Mouse (Mus musculus): Measurements from ENCODE around the gene Tfeb.

Tfeb gene

DNA sequence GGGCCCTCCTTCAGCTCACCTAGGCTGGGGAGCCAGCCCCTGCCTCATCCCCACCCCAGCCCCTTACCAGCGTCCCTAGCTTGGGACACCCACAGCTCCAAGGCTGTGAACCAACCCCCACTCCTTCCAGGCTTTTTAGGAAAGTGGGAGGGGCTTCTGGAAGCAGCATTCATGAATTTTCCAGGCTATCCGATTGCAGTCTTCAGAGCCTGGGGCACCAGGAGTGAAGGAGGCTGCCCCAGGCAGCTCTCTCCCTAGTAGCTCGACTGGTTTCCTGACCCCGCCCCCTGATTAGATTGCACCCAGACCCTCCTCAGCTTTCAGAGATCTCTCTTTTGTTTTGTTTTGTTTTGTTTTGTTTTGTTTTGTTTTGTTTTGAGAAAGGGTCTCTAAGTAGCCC lies 51.5 kb downstream of the Tfeb start:
- DNase-seq (ENCODE audit: low spot score): no peak

DNA sequence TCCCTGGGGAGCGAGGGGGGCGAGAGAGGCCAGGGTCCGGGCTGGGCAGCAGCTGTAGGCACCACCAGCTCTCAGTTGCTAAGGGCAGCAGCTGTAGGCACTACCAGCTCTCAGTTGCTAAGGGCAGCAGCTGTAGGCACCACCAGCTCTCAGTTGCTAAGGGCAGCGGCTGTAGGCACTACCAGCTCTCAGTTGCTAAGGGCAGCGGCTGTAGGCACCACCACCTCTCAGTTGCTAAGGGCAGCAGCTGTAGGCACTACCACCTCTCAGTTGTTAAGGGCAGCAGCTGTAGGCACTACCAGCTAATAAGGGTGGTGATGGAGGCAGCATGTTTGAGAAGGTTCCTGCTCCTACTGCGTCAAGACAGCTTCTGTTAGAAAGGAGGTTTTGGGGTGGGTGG lies 52.2 kb downstream of the Tfeb start:
- no peak for DNase-seq (ENCODE audit: low spot score)

DNA sequence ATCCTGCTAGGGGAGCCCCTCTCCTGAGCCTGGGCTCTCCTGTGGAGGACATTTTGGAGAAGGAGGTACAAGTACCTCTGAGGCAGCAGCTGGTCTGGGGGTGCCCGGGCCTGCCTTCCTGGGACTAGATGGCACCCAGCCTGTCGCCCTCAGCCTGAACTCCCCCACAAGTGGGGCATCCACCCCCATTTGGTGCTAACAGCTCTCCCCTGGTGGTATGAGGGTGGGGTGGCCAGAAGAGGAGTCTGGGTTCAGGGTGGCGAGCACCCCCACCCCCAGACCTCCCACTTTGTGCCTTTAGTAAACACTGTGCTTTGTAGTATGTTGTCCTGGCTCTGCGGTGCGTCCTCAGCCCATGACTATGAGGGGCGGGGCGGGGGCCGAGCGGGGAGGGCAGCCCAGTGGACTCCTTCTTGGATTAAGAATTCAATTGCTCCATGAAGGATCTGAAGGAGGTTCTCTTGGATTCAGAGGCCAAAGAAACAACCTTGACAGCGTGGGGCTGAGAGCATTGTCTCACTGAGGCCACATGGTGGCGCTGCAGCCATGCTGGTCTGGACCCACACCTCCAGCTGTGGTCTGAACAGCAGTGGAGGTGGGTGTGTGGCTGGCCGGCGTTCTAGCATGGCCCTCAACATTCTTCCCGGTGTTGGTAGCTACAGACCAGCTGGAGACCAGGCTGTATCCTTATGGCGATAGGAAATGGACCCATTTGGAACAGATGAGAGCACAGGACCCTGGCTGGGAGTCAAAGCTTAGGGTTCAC lies 55.5 kb downstream of the Tfeb start:
- DNase-seq (ENCODE audit: low spot score): no peak

DNA sequence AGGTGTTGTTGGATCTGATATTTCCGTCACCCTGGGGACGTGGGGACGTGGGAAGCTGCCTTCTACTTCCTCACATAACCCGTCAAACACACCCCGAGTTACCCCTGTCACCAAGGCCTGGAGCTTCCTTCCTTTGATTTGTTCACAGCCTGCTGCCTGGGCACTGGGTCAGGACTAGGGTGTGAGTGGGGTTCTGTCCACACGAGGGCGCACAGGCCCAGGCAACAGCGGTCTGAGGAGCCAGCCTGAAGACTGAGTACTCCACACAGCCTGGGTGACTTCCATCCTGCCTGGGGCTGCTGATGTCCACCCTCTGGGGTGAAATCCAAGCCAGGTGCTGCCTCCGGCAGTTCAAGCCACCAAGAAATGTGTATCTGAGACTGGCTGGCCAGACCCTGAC lies 56.5 kb downstream of the Tfeb start:
- peak; percentile 81 for DNase-seq (ENCODE audit: low spot score)

DNA sequence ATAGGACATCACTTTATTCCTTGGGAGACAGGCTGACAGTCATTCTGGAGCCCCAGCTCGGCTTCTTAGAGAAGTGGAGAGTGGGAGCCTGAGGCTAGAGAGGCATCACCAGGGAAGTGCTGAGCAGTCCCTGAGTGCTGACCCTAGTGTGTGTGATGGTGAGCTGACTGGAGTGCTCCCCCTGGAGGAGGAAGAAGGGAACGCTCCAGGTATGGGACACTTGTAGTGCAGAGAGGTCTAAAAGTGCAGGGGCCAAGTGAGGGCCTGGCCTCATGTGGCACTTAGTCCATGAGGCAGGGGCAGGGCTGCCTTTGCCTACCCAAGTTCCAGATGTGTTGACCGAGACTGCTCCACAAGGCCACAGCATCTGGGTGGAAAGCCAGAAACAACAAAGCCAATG lies 58.6 kb downstream of the Tfeb start:
- peak; percentile 35 for DNase-seq (ENCODE audit: low spot score)

DNA sequence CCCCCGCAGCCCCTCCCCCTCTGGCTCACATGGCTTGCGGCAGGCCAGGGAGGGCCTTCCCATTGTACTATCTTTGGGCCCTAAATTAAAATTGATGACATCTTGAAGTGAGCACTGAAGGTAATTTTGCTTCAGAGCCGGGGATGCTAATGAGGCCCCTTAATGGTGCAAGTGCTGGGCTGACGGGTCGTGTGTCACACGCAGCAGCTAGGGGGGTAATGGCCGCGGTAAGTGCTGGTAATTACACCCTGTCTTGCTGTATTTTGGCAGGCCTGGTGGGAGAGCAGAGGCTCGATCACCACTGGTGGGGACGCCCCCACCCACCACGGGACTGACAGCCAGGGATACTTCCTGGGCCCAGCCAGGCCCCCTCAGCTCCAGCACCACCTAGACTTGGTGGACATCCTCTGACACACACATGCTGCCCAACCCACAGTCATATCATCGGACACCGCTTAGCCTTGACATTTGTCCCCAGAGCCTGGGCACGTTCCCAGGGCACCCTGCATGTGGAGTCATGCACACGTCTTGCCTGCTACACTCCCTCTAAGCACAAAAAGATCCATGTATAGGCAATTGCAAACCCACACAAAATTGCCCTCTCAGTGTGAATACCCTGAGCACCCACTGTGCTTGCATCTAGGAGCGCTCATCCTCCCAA lies 59.5 kb downstream of the Tfeb start:
- DNase-seq (ENCODE audit: low spot score): no peak

DNA sequence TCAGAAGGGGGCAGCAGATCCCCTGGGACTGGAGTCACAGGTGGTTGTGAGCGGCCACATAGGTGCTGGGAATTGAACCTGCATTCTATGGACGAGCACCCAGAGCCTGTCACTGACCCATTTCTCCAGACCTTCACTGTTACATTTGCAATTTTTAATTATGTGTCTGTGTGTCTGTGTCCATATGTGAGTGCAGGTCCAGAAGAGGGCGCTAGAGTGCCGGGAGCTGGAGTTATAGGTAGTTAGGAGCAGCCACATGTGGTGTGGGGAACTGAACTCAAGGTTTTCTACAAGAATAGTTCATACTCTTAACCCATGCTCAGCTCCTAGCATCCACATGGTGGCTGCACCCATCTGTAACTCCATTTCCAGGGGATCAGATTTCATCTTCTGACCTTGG lies 60.1 kb downstream of the Tfeb start:
- DNase-seq (ENCODE audit: low spot score): no peak

DNA sequence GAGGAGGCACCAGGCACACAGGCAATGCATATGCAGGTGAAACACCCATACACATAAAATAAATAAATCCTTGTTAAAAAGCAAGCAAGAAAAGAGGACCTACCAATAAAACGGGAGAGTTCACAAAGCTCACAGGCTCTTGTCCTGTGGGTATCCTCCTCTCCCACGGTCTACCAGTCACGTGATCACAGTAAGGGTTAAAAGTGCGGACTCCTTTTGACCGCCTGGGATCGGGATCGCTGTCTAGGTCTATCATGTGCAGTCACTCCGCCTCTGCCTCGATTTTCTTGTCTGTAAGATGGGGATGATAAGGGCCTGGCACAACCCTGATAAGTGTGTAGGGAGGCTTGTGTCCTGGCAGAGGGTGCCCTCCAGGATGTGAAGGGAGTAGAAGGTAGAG lies 60.6 kb downstream of the Tfeb start:
- no peak for DNase-seq (ENCODE audit: low spot score)

DNA sequence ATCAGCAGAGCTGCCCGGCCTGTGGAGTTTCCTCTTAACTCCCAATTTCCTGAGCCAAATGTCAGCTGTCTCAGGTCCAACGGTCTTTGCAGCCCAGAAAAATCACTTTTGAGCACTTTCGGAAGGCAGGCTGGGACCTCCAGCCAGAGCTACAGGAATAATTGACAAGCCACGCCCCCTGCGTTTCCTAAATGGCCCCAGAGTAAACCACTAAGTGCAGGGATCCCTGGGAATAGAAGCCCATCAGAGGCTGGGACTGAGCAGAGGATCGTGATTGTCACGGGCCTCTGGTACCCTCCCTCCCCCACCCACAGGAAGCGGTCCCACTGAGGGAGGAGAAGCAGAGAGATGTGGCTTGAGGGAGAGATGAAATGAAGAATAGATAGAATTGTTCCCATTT lies 66.0 kb downstream of the Tfeb start:
- DNase-seq (ENCODE audit: low spot score): no peak

DNA sequence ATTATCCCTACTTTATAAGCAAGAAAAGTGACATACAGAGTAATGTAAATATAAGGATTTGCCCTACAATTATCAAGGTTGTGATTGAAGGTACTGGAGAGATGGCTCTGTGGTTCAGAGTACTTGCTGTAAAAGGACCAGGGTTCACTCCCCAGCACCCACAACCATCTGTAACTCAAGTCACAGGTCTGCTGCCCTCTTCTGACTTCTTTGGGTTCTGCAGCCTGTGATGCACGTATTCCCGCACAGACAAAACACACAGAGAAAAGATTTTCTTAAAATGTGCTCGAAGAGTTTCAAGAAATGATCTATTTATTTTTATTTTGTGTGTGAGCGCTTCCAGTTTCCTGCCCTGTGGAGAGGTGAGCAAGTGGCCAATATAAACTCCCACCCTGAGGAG lies 66.8 kb downstream of the Tfeb start:
- no peak for DNase-seq (ENCODE audit: low spot score)

DNA sequence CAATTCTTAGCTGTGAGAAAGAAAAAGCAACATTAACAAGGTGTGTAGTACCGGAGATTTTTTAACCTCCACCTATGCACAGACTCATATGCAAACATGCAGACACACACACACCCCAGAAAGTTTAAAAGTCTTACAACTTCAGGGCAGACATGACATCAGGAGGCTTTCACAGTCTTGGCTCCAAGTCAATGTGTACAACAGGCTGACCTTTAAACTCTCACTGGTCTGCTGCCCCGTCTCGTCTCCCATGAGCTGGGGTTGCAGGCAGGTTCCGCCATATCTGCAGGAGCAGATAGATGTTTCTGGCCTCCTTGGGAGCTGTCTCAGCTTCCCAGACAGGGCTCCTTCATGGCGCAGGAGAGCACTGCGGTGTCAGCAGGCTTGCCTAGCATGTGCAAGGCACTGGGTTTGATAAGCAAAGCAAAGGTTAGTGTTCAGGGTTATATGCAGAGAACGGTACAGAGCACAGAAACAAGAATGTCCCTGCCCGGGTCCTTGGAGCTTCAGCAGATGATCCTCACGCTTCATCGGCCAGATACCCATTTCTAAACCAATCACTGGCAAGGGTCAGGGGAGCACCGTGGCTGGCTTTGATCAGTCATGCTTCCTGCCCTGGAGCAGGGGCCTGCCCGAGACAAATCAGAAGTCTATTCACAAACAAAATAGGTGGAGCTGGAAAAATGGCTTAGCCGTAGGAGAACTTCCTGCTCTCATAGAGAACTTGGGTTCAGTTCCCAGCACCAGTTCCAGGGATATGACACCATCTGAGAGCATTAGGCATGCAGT lies 68.4 kb downstream of the Tfeb start:
- DNase-seq (ENCODE audit: low spot score): no peak

DNA sequence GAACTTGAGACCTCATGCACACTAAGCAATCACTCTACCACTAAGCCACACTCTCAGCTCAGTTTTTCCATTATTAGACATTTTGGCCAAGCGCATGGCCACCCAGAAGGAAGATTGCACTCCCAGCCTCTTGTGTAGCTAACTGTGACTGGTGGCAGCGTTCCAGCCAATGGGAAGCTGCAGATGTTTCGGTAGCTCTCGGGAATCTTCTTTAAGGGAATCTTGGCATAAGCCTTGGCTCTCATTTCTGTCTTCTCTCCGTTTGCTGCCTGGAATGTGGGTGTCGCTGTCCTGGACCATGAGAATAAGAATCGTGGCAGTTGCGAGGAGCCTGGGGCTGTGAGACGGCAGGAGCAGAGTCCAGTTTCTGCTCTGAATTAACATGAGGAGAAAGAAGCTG lies 69.4 kb downstream of the Tfeb start:
- no peak for DNase-seq (ENCODE audit: low spot score)

DNA sequence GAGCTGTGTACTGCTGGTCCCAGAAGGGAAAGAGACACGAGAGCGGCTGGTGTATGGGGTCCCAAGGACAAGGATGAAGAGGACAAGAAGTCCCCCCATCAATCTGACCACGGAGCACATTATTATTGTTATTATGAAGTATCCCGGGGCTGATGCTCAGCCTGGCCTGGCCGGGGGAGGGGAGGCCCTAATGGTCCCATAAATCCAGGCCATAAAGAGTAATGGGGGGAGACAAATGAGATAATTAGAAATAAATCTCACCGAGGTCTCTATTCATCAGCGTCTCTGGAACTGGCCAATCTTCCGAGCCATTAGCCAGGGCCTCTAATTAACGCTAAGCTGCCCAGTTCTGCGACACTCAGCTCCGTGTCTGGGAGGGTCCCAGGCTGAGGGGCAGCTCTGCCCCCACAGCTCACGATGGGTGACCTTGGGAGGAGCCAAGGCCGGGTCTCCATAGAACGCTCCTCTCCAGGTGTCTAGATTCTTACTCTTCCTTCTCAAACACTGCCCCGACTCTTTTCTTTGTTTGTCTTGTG lies 74.5 kb downstream of the Tfeb start:
- no peak for DNase-seq (ENCODE audit: low spot score)

DNA sequence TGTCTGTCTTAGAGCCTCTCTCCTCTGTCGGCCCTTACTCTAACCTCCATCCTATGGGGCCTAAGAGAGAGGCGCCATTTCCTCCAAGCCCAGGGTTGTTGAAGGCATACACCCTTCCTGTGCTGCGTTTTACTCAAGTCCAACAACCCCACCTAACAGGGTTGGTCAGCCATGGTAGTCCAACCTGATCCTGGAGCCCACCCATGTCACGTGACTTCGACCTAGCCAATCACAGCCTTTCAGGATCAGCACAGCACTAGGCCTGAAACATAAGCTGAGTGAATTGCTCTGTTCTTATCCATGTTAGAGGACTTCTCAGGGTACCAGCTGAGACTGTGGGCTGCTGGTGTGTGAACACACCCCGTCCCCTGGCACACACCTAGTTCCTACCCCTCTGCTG lies 75.4 kb downstream of the Tfeb start:
- DNase-seq (ENCODE audit: low spot score): no peak

DNA sequence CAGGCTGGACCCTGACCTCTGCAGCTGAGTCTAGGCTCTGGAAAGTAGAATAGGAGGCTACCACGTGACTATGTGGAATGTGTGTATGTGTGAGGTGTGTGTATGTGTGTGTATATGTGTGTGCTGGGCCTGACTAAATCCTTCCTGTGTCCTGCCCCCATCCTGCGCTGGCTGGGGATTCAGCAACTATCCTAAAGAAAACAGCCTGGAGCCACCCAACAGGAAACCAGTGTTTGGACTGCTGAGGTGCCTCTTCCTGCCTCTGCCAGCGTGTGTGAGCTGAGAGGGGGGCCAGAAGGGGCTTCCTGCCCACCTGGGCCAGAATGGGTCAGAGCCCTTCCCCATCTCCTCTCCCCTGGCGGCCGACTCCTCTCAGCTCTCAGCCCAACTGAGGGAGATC lies 76.8 kb downstream of the Tfeb start:
- DNase-seq (ENCODE audit: low spot score): no peak

DNA sequence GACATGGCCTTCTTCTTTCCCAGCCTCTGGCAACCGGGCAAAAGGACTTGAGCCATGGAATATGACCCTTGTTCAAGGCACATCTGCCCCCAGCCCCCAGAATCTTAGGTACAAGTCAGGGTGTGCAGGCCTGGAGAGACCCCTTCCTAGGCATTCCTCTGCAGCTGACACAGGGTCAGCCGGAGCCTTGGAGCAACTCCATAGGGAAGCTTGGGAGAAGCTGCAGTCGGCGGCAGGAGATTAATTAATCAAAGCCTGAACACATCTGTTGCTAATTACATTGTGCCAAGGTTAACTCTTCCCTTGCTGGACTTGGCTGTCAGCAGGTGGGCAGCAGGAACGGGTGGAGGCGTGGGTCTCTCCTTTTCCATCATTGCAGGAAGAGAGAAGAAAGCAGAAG lies 77.7 kb downstream of the Tfeb start:
- DNase-seq (ENCODE audit: low spot score): no peak

DNA sequence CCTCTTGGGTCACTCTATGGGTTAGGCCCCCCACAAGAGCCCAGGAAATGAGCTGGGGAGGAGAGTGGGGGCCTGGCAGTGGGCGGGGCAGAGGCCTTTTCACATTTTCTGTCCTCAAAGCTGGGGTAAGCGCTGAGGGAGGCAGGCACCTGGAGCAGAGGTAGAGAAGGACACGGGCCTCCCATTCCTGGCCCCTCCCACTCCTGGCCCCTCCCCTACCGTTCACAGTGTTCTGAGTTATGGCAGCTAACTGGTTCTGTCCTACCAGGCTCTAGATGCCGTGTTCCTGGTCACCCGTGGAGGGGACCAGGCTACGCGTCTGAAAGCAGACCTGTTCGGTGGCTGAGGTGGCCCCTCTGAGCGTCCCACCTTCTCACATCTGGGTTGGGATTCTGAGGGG lies 78.6 kb downstream of the Tfeb start:
- DNase-seq (ENCODE audit: low spot score): no peak

DNA sequence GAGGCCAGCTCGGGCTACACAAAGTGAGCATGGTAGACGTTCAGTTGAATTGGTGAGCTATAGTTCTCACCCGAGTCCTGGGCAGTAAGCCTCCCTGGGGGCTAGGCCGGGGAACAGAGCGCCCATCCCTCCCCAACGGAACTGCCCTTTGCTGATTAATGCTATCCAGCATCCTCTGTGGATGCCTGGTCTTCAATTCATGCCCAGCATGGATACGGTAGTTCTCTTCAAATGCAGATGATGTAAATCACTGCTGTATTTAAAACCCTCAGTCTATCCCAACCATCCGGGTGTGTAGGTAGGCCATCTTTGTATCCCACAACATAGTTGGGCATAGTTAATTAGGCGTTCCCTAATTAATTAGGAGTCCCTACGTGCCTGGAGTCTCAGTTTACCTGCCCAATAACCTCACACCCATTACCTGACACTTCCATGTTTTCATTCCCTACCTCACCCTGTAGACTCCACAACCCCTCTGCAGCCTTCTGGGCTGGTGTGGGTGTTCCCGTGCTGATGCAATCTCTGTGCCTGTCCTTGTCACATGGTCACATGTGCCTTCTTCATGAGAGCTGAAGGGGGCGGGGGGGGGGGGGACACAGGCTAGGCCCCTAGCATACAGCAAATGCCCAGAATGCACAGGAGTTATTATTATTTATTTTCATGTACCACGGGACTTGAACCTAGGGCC lies 81.4 kb downstream of the Tfeb start:
- no peak for DNase-seq (ENCODE audit: low spot score)

DNA sequence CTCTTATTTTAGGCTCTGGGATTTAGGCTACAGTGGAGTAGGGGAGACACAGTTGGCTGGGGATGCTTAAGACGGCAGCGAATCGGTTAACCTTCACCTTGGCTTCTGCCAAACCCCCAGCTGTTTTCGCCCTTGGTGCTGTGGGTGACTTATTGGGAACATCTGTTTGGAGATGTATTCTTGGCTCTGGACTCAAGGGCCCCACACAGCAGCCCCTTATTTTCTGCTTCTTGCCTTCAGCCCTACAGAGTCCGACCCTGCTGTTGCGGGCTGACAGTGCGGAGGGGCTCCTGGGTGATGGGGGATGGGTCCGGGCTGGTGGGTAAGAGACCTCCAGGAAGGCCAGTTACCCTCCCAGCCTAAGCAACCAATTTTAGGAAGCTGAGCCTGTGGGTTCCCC lies 84.5 kb downstream of the Tfeb start:
- no peak for DNase-seq (ENCODE audit: low spot score)

DNA sequence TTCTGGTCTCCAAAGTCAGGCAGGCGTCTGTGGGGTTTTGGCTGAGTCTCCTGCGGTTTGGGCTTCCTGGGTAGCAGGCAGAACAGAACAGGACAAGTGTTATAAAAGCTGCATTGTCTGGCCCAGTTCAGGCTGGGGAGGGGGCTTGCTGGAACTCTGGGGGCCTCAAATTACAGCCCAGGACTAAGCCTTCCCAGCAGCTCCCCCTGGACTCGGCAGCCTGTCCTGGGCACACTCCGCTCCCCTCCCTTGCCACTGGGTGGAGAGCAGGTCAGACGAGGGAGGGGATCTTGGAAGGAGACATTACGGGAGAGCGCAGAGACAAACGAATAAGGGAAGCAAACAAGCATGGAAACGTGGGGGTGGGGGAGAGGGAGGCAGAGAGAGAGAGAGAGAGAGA lies 94.3 kb downstream of the Tfeb start:
- DNase-seq (ENCODE audit: low spot score): no peak

DNA sequence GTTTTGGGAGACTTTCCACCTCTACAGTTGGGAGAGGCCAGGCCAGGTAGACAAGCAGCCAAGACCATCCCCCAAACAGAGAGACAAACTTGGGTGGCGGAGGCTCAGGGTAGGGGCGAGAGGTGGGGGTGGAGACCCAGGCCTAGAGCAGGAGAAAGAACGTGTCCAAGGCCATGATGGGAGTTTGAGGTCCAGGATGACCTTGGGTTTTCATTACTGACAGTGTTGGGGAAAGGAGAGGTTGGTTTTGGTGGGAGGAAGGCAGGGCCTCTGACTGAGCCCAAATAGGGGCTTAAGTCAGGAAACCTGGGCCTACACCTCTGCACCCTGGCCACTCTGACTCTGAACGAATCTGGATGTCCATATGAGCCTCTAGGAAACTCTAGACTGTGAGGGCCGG lies 94.9 kb downstream of the Tfeb start:
- no peak for DNase-seq (ENCODE audit: low spot score)

DNA sequence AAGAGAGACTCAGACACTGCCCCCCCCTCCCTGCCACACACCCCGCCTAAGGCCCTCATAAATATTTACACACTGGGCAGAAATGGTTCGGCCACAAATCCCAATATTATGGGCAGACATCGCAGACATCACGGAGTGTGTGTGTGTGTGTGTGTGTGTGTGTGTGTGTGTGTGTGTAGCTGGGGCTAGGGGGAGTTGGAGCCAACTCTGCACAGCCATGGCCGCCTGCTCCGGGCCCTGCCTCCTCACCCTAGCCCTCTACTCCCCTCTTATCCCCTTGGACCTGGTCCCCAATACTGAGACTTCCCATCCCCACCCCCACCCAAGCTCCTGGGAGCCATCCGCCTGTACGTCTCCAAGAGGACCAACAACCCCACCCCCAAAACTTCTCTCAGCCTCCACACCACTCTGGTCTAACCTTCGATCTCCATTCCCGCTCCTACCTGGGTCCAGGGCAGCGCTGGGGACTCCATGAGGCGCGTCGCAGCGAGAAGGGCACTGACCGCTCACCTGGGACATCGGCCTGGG lies 95.7 kb downstream of the Tfeb start:
- no peak for DNase-seq (ENCODE audit: low spot score)

Measured in layer of hippocampus, adult 9-10 months (tissue).